Mouse (Mus musculus) spleen, adult 2 months (tissue): ENCODE results near the gene Col6a1. TPM values are rescaled to one million over a fixed set of nuclear protein-coding genes. Genes with fewer than 3 reads are reported as not detected.

Experiments
- DNase-seq, 2 experiments: peaks; one replicate each; pipeline versions ENCODE4 v3.0.0 to v3.0.0-alpha.2; 2012 to 2021; ENCODE audit warnings: low spot score in 2 of 2, low read depth in 1 of 2
- H3K27ac ChIP-seq: fragments of 200-500 bp; 2 replicates; pipeline ENCODE4 v1.5.1; 2012; ENCODE audit warnings: low read length, inconsistent platforms; ENCODE audit not compliant: insufficient read depth
- H3K27me3 ChIP-seq: fragments of 200-500 bp; 2 replicates; pipeline ENCODE4 v1.6.1; 2012; ENCODE audit warnings: mild to moderate bottlenecking, moderate library complexity, low read length, inconsistent platforms; ENCODE audit not compliant: control insufficient read depth, insufficient read depth
- H3K36me3 ChIP-seq: fragments of 200-500 bp; 2 replicates; pipeline ENCODE4 v1.6.1; 2012; ENCODE audit warnings: mild to moderate bottlenecking, low read length, inconsistent platforms; ENCODE audit not compliant: control insufficient read depth, insufficient read depth
- H3K4me1 ChIP-seq: fragments of 200-500 bp; 2 replicates; pipeline ENCODE4 v1.6.1; 2011; ENCODE audit warnings: inconsistent platforms; ENCODE audit not compliant: control insufficient read depth, insufficient read depth, insufficient read length
- H3K4me3 ChIP-seq: fragments of 200-500 bp; 2 replicates; pipeline ENCODE4 v1.5.1; 2011; ENCODE audit warnings: mild to moderate bottlenecking, inconsistent platforms; ENCODE audit not compliant: insufficient read depth, insufficient read length; ENCODE audit errors: extremely low read depth
- CTCF ChIP-seq: fragments of 200-500 bp; IDR thresholded peaks from 2 replicates; pipeline ENCODE4 v1.5.1; 2011; ENCODE audit warnings: mild to moderate bottlenecking, inconsistent platforms; ENCODE audit not compliant: insufficient read depth, insufficient read length, insufficient replicate concordance; ENCODE audit errors: extremely low read depth
- POLR2A ChIP-seq: fragments of 200-500 bp; IDR thresholded peaks from 2 replicates; pipeline ENCODE4 v1.6.1; 2011; ENCODE audit warnings: low read depth, low read length, inconsistent platforms
- WGBS: fragments of 180-500 bp; shearing (Covaris S2); methylation state at CpG from one replicate; pipeline ENCODE4 v1.1.7; 2018; 5-methylcytosine and 5-hydroxymethylcytosine counted together
- polyA plus RNA-seq: library from polyadenylated mRNA; depleted of rRNA; stranded (reverse); fragments of >200 nt; gene quantifications from 2 replicates; pipeline ENCODE4 v1.2.3, GENCODE M21; 2012; rRNA removed

Gene Col6a1
- polyA plus RNA-seq, 1 experiment: 14.3 TPM

DNA sequence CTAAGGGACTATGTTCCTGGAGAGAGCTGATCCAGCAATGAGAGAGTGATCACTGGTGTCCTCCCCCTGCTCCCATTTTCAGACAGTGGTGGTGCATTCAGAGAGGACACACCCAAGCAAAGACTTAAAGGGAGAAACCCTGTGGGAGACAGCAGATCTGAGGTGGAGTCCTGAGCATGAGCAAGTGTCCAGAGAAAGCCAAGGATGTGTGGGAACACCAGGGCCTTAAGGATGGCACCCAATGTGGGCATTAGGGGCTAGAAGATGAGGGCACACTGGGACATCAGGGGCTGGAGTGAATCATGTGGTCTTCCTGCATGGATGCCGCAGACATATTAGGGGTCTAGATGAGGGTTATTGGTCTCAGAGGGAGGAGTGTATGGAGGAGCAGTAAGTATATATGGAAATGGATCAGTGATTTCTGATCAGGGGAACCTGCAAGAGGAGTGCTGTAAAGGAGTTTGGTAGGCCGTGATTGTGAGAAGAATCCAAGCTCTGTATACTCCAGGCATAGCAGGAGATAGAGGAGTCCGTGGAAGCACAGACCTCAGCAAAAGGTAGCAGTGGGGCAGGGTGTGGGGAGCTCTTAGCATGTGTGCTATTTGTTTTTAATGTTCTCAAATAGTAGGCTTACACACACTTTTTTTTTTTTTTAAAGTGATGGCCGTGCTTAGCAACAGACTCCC, 57.6 kb downstream of the Col6a1 start:
- 85% methylated on average over 4 of the region's 4 CpGs for WGBS
- no peak overlapping the region for H3K27ac ChIP-seq
- no peak for DNase-seq

DNA sequence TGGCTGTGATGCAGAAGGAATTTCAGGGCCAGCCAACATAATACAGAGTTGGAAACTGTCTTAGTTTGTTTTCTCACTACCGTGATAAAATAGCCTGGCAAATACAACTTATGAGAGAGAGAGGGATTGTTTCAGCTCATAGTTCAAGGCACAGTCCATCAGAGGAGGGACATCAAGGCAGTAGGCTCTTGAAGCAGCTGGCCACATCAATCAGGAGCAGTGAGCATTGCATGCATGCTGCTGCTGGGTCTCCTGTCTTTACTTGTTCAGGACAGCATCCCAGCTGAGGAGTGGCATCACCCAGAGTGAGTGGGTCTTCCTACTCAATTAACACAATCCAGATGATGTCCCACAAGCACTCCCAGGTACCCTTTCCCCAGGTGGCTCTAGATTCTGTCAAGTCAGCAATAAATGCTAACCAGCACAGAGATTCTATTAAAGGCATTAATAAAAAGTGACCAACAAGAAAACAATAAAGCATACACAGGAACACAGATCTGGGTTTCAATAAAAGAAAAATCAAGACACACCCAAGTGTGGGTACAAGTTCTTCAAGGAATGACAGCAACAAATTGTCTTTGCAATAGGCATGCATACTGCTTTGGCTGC, 58.7 kb downstream of the Col6a1 start:
- H3K36me3 ChIP-seq: no peaks in the 10 kb centered on the region
- TF ChIP-seq CTCF (no peak), POLR2A (no peak)
- no peak overlapping the region for H3K27ac ChIP-seq
- 94% methylated on average over 1 of the region's 1 CpGs for WGBS
- no peak overlapping the region for H3K4me3 ChIP-seq
- DNase-seq: no peak
- H3K27me3 ChIP-seq: no peaks in the 10 kb centered on the region
- no peaks in the 10 kb centered on the region for H3K4me1 ChIP-seq

More for the DNA sequence above, 57.6 kb downstream of the Col6a1 start:
- TF ChIP-seq POLR2A: no peak
- no peak for TF ChIP-seq CTCF
- H3K36me3 ChIP-seq: no peaks in the 10 kb centered on the region
- H3K4me1 ChIP-seq: no peaks in the 10 kb centered on the region
- H3K4me3 ChIP-seq: no peak overlapping the region
- no peaks in the 10 kb centered on the region for H3K27me3 ChIP-seq

DNA sequence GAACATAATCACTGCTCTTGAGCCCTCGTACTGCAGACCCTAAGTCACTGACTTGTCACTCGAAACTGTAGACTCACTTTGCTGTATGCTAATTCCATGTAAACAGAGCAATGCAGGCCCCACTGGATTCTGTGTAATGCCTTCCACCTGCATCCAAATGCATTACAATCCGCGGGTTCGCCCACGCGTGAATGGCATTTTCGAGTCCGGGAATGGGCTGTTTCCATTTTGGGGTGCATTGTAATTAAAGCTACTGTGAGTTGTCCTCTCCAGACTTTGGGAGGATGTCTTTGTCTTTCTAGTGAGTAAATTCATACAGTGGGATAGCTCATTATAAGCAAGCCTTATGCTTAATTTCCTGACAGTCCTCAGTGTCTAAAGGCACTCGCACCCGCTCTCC, 60.4 kb downstream of the Col6a1 start:
- H3K4me1 ChIP-seq: no peaks in the 10 kb centered on the region
- WGBS: 90% methylated on average over 11 of the region's 11 CpGs
- DNase-seq: no peak
- no peak overlapping the region for H3K4me3 ChIP-seq
- no peaks in the 10 kb centered on the region for H3K27me3 ChIP-seq
- no peak for TF ChIP-seq CTCF
- no peak for TF ChIP-seq POLR2A
- H3K36me3 ChIP-seq: no peaks in the 10 kb centered on the region
- H3K27ac ChIP-seq: no peak overlapping the region

DNA sequence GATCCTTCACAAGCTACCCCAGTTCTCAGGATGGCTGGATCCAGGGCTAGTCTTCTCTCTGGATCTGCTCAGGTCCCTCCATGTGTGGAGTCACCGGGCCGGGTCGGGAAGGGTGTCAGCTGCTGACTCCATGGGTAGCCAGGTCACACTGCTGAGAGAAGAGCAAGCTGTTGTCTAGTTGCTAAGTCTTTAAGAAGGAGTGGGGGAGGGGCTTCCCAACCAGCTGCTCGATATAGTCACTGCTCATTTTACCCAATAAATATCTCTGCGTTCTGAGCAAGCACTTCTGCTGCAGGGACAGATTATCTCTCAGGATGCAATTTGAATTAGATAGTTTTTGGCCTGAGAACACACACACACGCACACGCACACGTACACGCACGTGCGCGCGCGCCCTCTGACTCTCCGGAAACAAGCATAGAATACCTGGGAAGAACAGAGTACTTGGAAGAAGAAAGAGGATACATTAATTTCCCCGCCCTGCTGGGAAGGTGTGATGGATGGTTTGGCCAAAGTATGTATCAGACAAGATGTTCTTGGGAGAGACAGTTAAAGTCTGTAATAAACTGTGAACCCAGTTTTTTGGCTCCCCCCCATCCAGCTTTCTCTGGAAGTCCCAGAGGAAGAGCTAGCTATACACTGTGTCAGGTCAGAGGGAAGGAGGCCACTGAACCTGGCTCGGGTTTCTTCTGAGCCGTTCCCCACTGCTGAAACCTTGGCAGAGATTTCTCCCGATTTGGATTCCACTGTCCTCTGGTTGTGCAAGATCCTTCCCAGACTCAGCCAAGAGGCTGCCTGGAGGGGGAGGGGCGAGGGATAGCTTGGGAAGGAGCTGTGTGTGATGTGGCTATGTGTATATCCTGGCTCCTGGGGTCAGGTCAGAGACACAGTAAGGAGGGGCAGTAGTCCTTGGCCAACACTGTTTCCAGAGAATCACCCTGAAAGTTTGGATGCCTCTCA, 61.5 kb downstream of the Col6a1 start:
- Histone ChIP-seq H3K4me3 (no peak overlapping the region), H3K27me3 (no peaks in the 10 kb centered on the region), H3K4me1 (no peaks in the 10 kb centered on the region), H3K36me3 (no peaks in the 10 kb centered on the region), H3K27ac (no peak overlapping the region; the same call in 1 of the 2 replicates)
- no peak for TF ChIP-seq CTCF
- TF ChIP-seq POLR2A: no peak
- no peak for DNase-seq
- WGBS: 75% methylated on average over 20 of the region's 20 CpGs

Other genes starting within 250 kb of the Col6a1 start
- gene Lss, start 194.6 kb downstream of the Col6a1 start, polyA plus RNA-seq: 9.0 and 9.1 TPM in 2 replicates
- not detected in 2 replicates for gene Spatc1l, start 163.9 kb downstream of the Col6a1 start, polyA plus RNA-seq
- 0.02 and 0.07 TPM in 2 replicates for gene Ftcd, start 150.5 kb downstream of the Col6a1 start, polyA plus RNA-seq
- 11.5 and 11.7 TPM in 2 replicates for gene Col6a2, start 102.5 kb downstream of the Col6a1 start, polyA plus RNA-seq
- 3.8 and 4.0 TPM in 2 replicates for gene Pcbp3, start 235.7 kb upstream of the Col6a1 start, polyA plus RNA-seq